Mouse (Mus musculus) kidney, embryonic 15.5 days (tissue): ENCODE data around the gene Ppp1r27. TPM values are rescaled to one million over a fixed set of nuclear protein-coding genes. Genes with fewer than 3 reads are reported as not detected.

Experiments used
- ATAC-seq: fragments of 200-750 bp; cut with Nextera tagmentation; replicated peaks from 2 replicates; pipeline ENCODE4 v1.8.0; 2017; ENCODE audit warnings: moderate TSS enrichment; ENCODE audit not compliant: low FRiP score
- H3K27ac ChIP-seq: fragments of 300-500 bp; sonication (generic); 2 replicates; pipeline ENCODE4 v1.5.1; 2015; ENCODE audit warnings: mild to moderate bottlenecking, inconsistent platforms
- H3K27me3 ChIP-seq: fragments of 300-500 bp; sonication (generic); 2 replicates; pipeline ENCODE4 v1.6.1; 2015; ENCODE audit warnings: inconsistent platforms
- H3K36me3 ChIP-seq: fragments of 300-500 bp; sonication (generic); 2 replicates; pipeline ENCODE4 v1.6.1; 2015; ENCODE audit warnings: inconsistent platforms
- H3K4me1 ChIP-seq: fragments of 300-500 bp; sonication (generic); 2 replicates; pipeline ENCODE4 v1.6.1; 2015; ENCODE audit warnings: inconsistent platforms
- H3K4me2 ChIP-seq: fragments of 300-500 bp; sonication (generic); 2 replicates; pipeline ENCODE4 v1.6.1; 2015; ENCODE audit warnings: moderate library complexity, mild to moderate bottlenecking, inconsistent platforms
- H3K4me3 ChIP-seq: fragments of 300-500 bp; sonication (generic); replicated peaks from 2 replicates; pipeline ENCODE4 v1.5.1; 2015; ENCODE audit warnings: mild to moderate bottlenecking, inconsistent platforms
- H3K9ac ChIP-seq: fragments of 300-500 bp; sonication (generic); 2 replicates; pipeline ENCODE4 v1.6.1; 2015; ENCODE audit warnings: mild to moderate bottlenecking, inconsistent platforms
- H3K9me3 ChIP-seq: fragments of 300-500 bp; sonication (generic); replicated peaks from 2 replicates; pipeline ENCODE4 v1.6.1; 2016; ENCODE audit warnings: inconsistent platforms
- WGBS: fragments of 180-500 bp; shearing (Covaris S2); methylation state at CpG from one replicate; pipeline ENCODE4 v1.1.7; 2015; ENCODE audit warnings: mixed read lengths; 5-methylcytosine and 5-hydroxymethylcytosine counted together
- polyA plus RNA-seq: library from polyadenylated mRNA; unstranded; fragments of >200 nt; fragmentation: Nextera tagmentation; extraction: Ambion mirVana; gene quantifications from 2 replicates; pipeline ENCODE4 v1.2.1, GENCODE M21; 2015

Gene Ppp1r27
- polyA plus RNA-seq, 1 experiment from 2014 or later: 0.49 TPM

DNA sequence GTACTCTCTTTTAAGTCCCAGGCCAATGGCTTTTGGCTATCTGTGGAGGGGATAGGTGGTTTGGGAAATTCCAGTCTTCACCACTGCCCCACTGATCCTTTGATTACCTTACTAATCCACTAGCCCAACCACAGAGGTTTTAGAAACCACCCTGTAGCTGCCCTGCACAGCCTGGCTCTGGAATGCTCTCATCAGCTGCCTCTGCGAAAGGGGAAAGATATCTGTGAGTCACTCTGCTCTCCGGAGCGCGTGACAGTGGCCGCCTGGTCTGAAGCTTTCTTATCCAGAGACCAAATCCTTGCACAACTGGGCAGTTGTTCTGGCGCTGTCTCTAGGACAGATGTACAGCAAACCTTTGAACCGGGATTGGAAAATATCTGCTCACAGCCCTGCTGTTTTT is 3.9 kb upstream of the Ppp1r27 start:
- ATAC-seq: no peak
- Histone ChIP-seq H3K4me2 (no peak overlapping the region), H3K4me3 (no peak overlapping the region), H3K27ac (no peak overlapping the region), H3K9me3 (no peaks in the 10 kb centered on the region), H3K9ac (no peak overlapping the region), H3K36me3 (peaks cover 16% of the 10 kb centered on the region), H3K27me3 (no peaks in the 10 kb centered on the region), H3K4me1 (peaks cover 8% of the 10 kb centered on the region)
- WGBS: 80% methylated on average over 7 of the region's 7 CpGs

DNA sequence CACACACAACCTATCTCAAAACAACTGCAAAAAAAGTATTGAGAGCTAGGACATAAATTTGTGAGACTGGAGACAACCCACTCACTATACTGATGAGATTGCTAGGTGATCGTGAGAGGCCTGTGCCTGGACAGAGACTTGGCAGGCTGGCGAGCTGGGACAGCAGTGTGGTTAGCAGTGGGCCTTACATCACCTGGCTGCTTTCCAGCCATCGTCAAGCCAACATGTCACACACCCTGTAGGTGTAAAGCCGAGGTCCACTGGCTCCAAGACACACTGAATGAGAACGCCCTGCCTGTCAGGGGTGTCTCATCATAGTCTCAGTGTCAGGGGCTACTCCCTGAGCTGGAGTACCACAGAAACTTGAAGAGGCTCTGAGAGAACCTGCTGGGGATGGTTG is 1.8 kb upstream of the Ppp1r27 start:
- Histone ChIP-seq H3K4me1 (peaks cover 22% of the 10 kb centered on the region), H3K27me3 (no peaks in the 10 kb centered on the region), H3K9ac (no peak overlapping the region), H3K4me2 (no peak overlapping the region), H3K36me3 (peaks cover 3% of the 10 kb centered on the region; the same call in 1 of the 2 replicates), H3K27ac (no peak overlapping the region), H3K9me3 (no peaks in the 10 kb centered on the region), H3K4me3 (no peak overlapping the region)
- no peak for ATAC-seq
- WGBS: 82% methylated on average over 5 of the region's 5 CpGs

DNA sequence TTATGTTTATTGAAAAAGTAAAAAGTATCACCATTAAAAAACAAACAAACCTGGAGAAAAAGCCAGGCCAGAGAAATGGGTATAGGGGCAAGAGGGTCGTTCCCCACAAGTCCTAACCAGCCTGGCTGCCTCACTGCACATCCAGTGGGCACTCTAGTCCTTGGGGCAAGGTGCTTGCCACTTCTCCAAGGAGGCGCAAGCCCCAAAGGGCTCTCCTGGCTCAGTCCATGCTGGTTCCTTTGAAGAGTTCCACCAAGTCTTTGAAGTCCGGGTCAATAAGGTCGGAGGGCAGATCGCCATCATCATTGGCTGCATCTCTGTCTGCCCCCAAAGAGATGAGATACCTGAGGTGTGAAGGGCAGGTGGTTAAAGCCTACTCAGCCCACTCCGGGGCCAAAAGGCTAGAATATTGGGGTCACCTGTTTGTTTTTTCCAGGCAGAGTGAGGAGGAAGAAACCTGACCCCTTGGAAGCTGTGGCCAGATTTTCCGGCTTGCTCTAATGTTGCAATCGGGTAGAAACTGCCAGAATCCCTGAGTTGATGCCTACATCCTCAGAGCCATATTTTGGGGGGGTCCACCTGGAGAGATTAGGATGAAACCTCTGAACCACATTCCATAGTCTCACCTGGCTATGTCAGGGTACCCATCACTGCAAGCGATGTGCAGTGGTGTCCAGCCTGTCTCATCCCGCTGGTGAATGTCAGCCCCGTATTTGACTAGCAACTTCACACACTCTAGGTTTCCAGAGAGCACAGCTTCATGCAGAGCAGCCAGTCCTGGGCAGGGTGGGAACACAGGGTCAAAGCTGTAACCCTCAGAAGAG is 734 bp downstream of the Ppp1r27 start:
- Histone ChIP-seq H3K27ac (peak overlapping the region; percentile 96), H3K4me3 (peak overlapping the region; percentile 97), H3K27me3 (no peaks in the 10 kb centered on the region), H3K4me1 (peaks cover 38% of the 10 kb centered on the region), H3K9ac (peak overlapping the region; percentile 96), H3K4me2 (peak overlapping the region; percentile 86), H3K9me3 (no peaks in the 10 kb centered on the region), H3K36me3 (peaks cover 9% of the 10 kb centered on the region)
- 56% methylated on average over 11 of the region's 11 CpGs for WGBS
- no peak for ATAC-seq

DNA sequence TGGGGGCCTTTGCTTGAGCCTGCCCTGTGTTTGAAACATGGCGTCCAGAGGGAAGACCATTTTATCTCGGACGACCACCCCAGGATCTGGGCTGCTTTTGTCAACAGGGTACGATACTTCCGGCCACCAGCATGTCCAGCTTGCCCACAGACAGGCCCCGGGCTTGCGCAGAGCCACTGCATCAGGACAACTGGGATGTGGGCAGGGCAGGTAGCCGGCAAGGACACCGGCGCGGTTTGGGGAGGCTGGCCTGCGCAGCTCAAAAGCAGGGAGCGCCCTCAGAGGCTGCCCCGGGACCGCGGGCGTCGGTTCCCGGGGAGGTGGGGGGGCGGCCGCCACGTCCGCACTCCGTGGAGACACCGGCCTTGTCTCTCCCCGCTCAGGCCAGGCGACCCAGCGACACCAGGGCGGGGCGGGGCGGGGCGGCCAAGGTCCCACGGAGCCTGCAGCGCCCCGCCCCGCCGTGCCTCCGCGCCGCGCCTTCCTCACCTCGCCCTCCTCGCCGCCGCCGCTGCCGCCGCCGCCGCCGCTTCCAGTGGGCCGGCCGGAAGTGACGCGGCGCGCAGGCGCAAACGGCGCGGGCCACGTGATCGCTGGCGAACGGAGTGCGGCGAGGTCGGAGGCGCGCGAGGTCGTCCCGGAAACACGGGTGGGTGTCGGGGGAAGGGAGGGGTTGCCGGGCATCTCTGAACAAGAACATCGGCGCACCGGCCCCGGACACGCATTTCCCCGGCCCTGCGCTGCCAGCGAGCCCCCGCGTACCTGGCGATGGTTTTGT is 1.6 kb downstream of the Ppp1r27 start, which contains the start of gene Mcrip1:
Mcrip1 (minus strand) TSS at position 560 of the 778 bp plus-strand sequence.
- H3K27ac ChIP-seq: peak within 1 kb of the TSS; percentile 96
- peaks cover 17% of the 10 kb centered on the region for H3K36me3 ChIP-seq
- H3K4me1 ChIP-seq: peaks cover 42% of the 10 kb centered on the region
- no peaks in the 10 kb centered on the region for H3K9me3 ChIP-seq
- peak within 1 kb of the TSS; percentile 97 for H3K4me3 ChIP-seq
- H3K27me3 ChIP-seq: no peaks in the 10 kb centered on the region
- H3K4me2 ChIP-seq: peak within 1 kb of the TSS; percentile 86
- peak within 1 kb of the TSS; percentile 96 for H3K9ac ChIP-seq
- ATAC-seq: peak; percentile 86
- under 1% methylated on average over 87 of the region's 87 CpGs for WGBS

DNA sequence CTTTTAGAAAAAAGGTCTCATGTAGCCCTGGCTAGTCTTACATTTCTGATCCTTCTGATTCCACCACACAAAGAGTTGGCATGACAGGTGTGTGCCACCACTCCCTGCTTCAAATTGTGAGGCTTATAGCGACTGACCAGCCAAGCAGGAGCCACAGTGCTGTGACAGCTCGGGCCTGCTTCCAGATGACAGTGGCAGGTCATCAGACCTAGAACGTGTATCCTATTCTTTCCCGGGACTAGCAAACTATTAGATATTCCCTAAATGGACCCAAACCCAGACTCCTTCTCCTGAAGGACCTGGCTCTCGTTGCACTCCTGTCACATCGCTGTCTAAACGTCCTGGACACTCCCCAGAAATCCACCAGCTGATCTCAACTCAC is 2.2 kb downstream of the Ppp1r27 start:
- Histone ChIP-seq H3K27me3 (no peaks in the 10 kb centered on the region), H3K4me2 (peak overlapping the region; percentile 86), H3K4me1 (peaks cover 42% of the 10 kb centered on the region), H3K36me3 (peaks cover 23% of the 10 kb centered on the region), H3K27ac (peak overlapping the region; percentile 96), H3K4me3 (peak overlapping the region; percentile 97), H3K9ac (peak overlapping the region; percentile 96), H3K9me3 (no peaks in the 10 kb centered on the region)
- no peak for ATAC-seq
- WGBS: 19% methylated on average over 7 of the region's 7 CpGs

DNA sequence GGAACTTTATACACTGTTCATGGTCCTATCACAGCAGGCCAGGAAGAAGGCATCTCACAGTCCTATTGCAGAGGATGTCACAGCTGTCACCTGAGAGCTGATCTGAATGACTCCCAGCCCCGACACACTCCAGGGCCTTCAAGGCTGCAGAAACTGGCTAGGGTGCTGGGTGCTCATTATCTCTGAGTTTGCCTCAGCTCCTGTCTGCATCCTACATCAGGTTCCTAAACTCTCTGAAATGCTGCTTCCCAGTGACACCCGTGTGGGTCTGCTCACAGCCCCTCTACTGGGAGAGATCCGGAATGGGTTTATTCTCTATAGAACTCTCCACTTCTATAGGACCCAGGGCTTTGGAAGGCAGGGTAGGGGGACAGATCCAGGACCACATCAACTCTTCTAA is 2.7 kb downstream of the Ppp1r27 start:
- peak overlapping the region; percentile 97 for H3K4me3 ChIP-seq
- H3K9me3 ChIP-seq: no peaks in the 10 kb centered on the region

GRCm38 (mm10) chr11:120547469-120547868 is 3.5 kb downstream of the Ppp1r27 start:
- 58% methylated on average over 2 of the region's 2 CpGs for WGBS
- peaks cover 42% of the 10 kb centered on the region for H3K4me1 ChIP-seq
- no peaks in the 10 kb centered on the region for H3K9me3 ChIP-seq
- H3K4me3 ChIP-seq: peak overlapping the region; percentile 4; the same call in 1 of the 2 replicates
- no peak overlapping the region for H3K9ac ChIP-seq
- peaks cover 36% of the 10 kb centered on the region for H3K36me3 ChIP-seq
- 0 out of 2 replicates have a peak overlapping the region, but pooled peaks have one; percentile 86 for H3K4me2 ChIP-seq
- H3K27me3 ChIP-seq: no peaks in the 10 kb centered on the region
- no peak overlapping the region for H3K27ac ChIP-seq
- ATAC-seq: no peak

More for the DNA sequence above, 2.7 kb downstream of the Ppp1r27 start:
- Histone ChIP-seq H3K4me2 (peak overlapping the region; percentile 86), H3K4me1 (peaks cover 42% of the 10 kb centered on the region), H3K9ac (peak overlapping the region; percentile 96), H3K27ac (peak overlapping the region; percentile 96; the same call in 1 of the 2 replicates), H3K36me3 (peaks cover 28% of the 10 kb centered on the region), H3K27me3 (no peaks in the 10 kb centered on the region)
- 79% methylated on average over 3 of the region's 3 CpGs for WGBS
- ATAC-seq: no peak

DNA sequence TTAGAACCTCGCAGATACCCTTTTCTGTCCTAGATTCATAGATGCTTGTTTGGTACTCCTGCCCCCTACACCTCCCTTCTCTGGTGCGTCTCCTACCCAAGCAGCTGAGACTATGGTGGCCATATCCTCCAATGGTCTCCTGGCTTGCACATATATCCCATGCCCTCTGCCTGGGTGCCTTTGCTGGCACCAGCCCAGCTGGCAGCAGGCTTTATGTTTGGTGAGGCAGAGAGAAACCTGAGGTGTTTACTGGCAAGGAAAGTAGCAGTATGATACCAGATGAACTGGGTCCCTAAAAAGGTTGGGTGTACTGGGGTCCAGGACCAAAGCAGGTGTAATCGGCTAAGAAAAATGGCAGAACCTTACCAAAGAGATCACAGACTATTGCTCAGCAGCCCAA is 5.0 kb downstream of the Ppp1r27 start:
- H3K9ac ChIP-seq: no peak overlapping the region
- no peaks in the 10 kb centered on the region for H3K9me3 ChIP-seq
- 92% methylated on average over 3 of the region's 3 CpGs for WGBS
- no peak overlapping the region for H3K4me3 ChIP-seq
- peaks cover 49% of the 10 kb centered on the region for H3K36me3 ChIP-seq
- no peaks in the 10 kb centered on the region for H3K27me3 ChIP-seq
- H3K4me1 ChIP-seq: peaks cover 44% of the 10 kb centered on the region
- no peak for ATAC-seq
- H3K4me2 ChIP-seq: no peak overlapping the region
- H3K27ac ChIP-seq: no peak overlapping the region

- no peaks in the 10 kb centered on the region for H3K27me3 ChIP-seq
- no peak overlapping the region for H3K4me2 ChIP-seq
- no peak for ATAC-seq
- H3K9me3 ChIP-seq: no peaks in the 10 kb centered on the region
- H3K36me3 ChIP-seq: peaks cover 49% of the 10 kb centered on the region
- H3K4me3 ChIP-seq: no peak overlapping the region
- H3K27ac ChIP-seq: peak overlapping the region; percentile 15; the same call in 1 of the 2 replicates
- H3K4me1 ChIP-seq: peaks cover 50% of the 10 kb centered on the region
- 83% methylated on average over 6 of the region's 6 CpGs for WGBS
- no peak overlapping the region for H3K9ac ChIP-seq
These were observed 8.6 kb downstream of the Ppp1r27 start for GRCm38 (mm10) chr11:120542376-120542775.

DNA sequence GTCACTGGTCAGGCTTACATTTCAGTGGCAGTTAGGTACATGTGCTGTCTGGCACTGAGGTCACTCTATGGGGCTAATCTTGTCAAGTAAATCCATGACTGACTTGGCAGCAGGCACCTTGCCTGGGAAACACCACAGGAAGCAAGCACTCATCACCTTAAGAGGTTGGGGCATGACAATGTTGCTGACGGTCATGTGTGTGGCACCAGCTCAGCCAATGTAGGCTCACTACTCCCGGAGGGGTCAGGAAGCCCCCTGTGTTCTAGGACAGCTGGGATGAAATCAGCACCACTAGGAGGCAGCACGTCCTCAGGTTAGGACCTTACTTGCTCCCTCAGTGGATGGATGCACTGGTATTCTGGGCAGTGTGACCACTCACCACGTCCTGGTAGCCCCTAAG is 9.0 kb downstream of the Ppp1r27 start:
- WGBS: 43% methylated on average over 4 of the region's 4 CpGs

DNA sequence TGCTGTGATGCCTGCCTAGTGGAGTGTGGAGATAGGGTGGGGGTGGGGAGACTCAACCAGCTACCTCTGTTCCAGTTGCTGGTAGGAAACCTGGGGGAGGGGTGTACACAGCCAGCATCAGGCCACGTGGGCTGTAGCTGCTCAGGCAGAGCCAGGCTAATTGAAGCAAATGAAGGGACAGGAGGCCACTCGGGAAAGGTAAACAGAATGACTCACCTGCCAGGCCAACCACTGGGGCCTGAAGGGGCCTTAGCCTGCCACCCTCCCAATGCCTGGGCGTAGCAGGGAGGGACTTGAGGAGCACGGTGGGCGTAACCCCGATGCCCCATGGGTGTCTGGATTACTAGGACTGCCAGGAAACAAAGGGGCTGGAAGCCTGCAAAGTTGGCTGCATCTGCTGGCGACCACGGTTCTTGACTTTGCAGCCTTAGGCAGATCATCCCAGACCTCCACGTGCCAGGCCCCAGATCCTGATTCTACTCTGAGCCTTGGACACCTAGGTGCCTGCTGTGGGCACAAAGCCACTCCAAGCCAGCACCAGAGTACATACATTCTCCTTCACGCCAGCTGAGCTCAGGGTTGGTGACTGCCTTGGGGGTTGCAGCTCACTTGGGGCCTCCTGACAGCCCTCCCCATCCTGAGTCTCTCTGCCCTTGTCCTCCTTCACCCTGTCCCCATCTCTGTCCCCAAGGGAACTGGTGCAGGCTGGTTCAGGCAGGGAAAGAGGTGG is 11.5 kb downstream of the Ppp1r27 start:
- Histone ChIP-seq H3K27me3 (peaks cover 9% of the 10 kb centered on the region; the same call in 1 of the 2 replicates), H3K4me2 (peak overlapping the region; percentile 42), H3K9ac (0 out of 2 replicates have a peak overlapping the region, but pooled peaks have one; percentile 18), H3K9me3 (no peaks in the 10 kb centered on the region), H3K4me3 (no peak overlapping the region), H3K36me3 (peaks cover 33% of the 10 kb centered on the region), H3K27ac (peak overlapping the region; percentile 95), H3K4me1 (peaks cover 34% of the 10 kb centered on the region)
- ATAC-seq: peak; percentile 90
- 15% methylated on average over 10 of the region's 10 CpGs for WGBS

More for the DNA sequence above, 9.0 kb downstream of the Ppp1r27 start:
- Histone ChIP-seq H3K4me3 (no peak overlapping the region), H3K36me3 (peaks cover 49% of the 10 kb centered on the region), H3K27me3 (no peaks in the 10 kb centered on the region), H3K27ac (peak overlapping the region; percentile 15; the same call in 1 of the 2 replicates), H3K4me1 (peaks cover 48% of the 10 kb centered on the region), H3K9ac (no peak overlapping the region), H3K4me2 (no peak overlapping the region), H3K9me3 (no peaks in the 10 kb centered on the region)
- ATAC-seq: no peak
